Mouse (Mus musculus) left cerebral cortex, postnatal 36 days (tissue): ENCODE measurements around the gene BC003965. TPM values are rescaled to one million over a fixed set of nuclear protein-coding genes. Genes with fewer than 3 reads are reported as not detected.

ENCODE experiments used
- total RNA-seq, 2 experiments: library from RNA; stranded (reverse); gene quantifications; 2 replicates each; pipeline ENCODE4 v1.2.3; 2021

BC003965 gene
- total RNA-seq, 2 experiments from 2014 or later = 20.3 to 20.6 TPM

Other genes starting within 250 kb of the BC003965 start
- gene Mapk8ip3, start 247.6 kb upstream of the BC003965 start, total RNA-seq = 100 to 1,000 TPM; 363 to 396 TPM
- gene Jpt2, start 223.9 kb upstream of the BC003965 start, total RNA-seq = 1 to 10 TPM; 4.8 to 5.7 TPM
- 10 to 100 TPM; 28.6 to 29.0 TPM for gene Cramp1l, start 168.8 kb upstream of the BC003965 start, total RNA-seq
- 10 to 100 TPM; 18.6 to 25.5 TPM for gene Ift140, start 168.5 kb upstream of the BC003965 start, total RNA-seq
- 10 to 100 TPM in 1 of 2 experiments, 1 to 10 TPM in 1; 9.1 to 10.3 TPM for gene Tmem204, start 101.0 kb upstream of the BC003965 start, total RNA-seq
- 10 to 100 TPM; 24.3 to 30.0 TPM for gene Telo2, start 68.6 kb upstream of the BC003965 start, total RNA-seq
- gene Ptx4, start 63.8 kb upstream of the BC003965 start, total RNA-seq = under 1 TPM; 0.67 to 0.91 TPM
- gene Clcn7, start 51.2 kb upstream of the BC003965 start, total RNA-seq = 10 to 100 TPM; 49.9 to 55.2 TPM
- gene Ccdc154, start 22.1 kb upstream of the BC003965 start, total RNA-seq = under 1 TPM in 1 of 2 experiments, not detected in 1; 0.48 TPM
- gene Gm38655, start 9.1 kb upstream of the BC003965 start, total RNA-seq = not detected
- 10 to 100 TPM; 34.4 to 39.1 TPM for gene Unkl, start 3.8 kb downstream of the BC003965 start, total RNA-seq
- 10 to 100 TPM; 80.5 to 80.8 TPM for gene Gnptg, start 55.6 kb downstream of the BC003965 start, total RNA-seq
- 10 to 100 TPM; 21.9 to 26.2 TPM for gene Tsr3, start 55.6 kb downstream of the BC003965 start, total RNA-seq
- gene Baiap3, start 71.8 kb downstream of the BC003965 start, total RNA-seq = 10 to 100 TPM; 12.3 to 24.4 TPM
- 100 to 1,000 TPM; 221 to 225 TPM for gene Ube2i, start 90.1 kb downstream of the BC003965 start, total RNA-seq
- not detected for gene Prss34, start 113.8 kb downstream of the BC003965 start, total RNA-seq
- not detected for gene Prss28, start 124.1 kb downstream of the BC003965 start, total RNA-seq
- not detected for gene Prss29, start 134.1 kb downstream of the BC003965 start, total RNA-seq
- not detected for gene Tpsab1, start 161.0 kb downstream of the BC003965 start, total RNA-seq
- not detected for gene Tpsb2, start 181.8 kb downstream of the BC003965 start, total RNA-seq
- gene Tpsg1, start 184.7 kb downstream of the BC003965 start, total RNA-seq = not detected
- gene Cacna1h, start 249.2 kb downstream of the BC003965 start, total RNA-seq = 10 to 100 TPM; 29.7 to 53.7 TPM